Mouse (Mus musculus): Measurements from ENCODE around the gene Hoxb6.

- TF ChIP-seq CTCF (IDR thresholded peaks at IDR 0.05; ENCODE audit: extremely low read depth, insufficient read length, insufficient replicate concordance, low read depth, low read length) (no peak), POLR2A (IDR thresholded peaks at IDR 0.05; ENCODE audit: low read depth, low read length) (no peak)
Observed at GRCm38 (mm10) chr11:96316696-96317607, 24.7 kb downstream of the Hoxb6 start.

All from small intestine, adult 2 months (tissue).